Mouse (Mus musculus): Measurements from ENCODE around the gene Pck2. TPM values are rescaled to one million over a fixed set of nuclear protein-coding genes. Genes with fewer than 3 reads are reported as not detected.
A peak's percentile ranks its signal among the peaks of the same experiment; 100 is the strongest.

The Pck2 gene
- total RNA-seq (2021) = 10 to 100 TPM; 27.6 to 37.2 TPM
- long read RNA-seq, experiment 1, transcript Pck2-201 (10 exons, 3,400 nt) = major isoform, 18 of 24 reads
- long read RNA-seq, experiment 1, partial matches to known transcripts = 1 of 24 reads
- long read RNA-seq, experiment 1, other reads (novel, unspliced or antisense) = 5 of 24 reads
- long read RNA-seq, experiment 2, transcript Pck2-201 (10 exons, 3,400 nt) = major isoform, 6 of 13 reads
- long read RNA-seq, experiment 2, partial matches to known transcripts = 1 of 13 reads
- long read RNA-seq, experiment 2, other reads (novel, unspliced or antisense) = 6 of 13 reads

- peak; percentile 69 to 75 for DNase-seq (ENCODE audit: low spot score in 2 of 2)
These were observed at the start of gene Pck2 for GRCm38 (mm10) chr14:55540067-55540786. Pck2 (plus strand) TSS chr14:55540266.

GRCm38 (mm10) chr14:55490361-55491201, 49.5 kb upstream of the Pck2 start, which contains the start of gene Carmil3:
Carmil3 (plus strand) TSS chr14:55490651.
- peak; percentile 74 to 85 for DNase-seq (ENCODE audit: low spot score in 2 of 2)

- DNase-seq (ENCODE audit: low spot score in 2 of 2) = peak; percentile 61 to 65
These were observed 48.7 kb upstream of the Pck2 start for GRCm38 (mm10) chr14:55491291-55491833.

GRCm38 (mm10) chr14:55492103-55492502, 48.0 kb upstream of the Pck2 start:
- no peak for DNase-seq (ENCODE audit: low spot score in 2 of 2)

GRCm38 (mm10) chr14:55495509-55496240, 44.4 kb upstream of the Pck2 start:
- no peak for DNase-seq (ENCODE audit: low spot score in 2 of 2)

GRCm38 (mm10) chr14:55496761-55497448, 43.2 kb upstream of the Pck2 start:
- DNase-seq (ENCODE audit: low spot score in 2 of 2) = no peak

- peak; percentile 81 to 92 for DNase-seq (ENCODE audit: low spot score in 2 of 2)
These were observed 42.6 kb upstream of the Pck2 start for GRCm38 (mm10) chr14:55497449-55497821.

GRCm38 (mm10) chr14:55505612-55506011, 34.5 kb upstream of the Pck2 start:
- no peak for DNase-seq (ENCODE audit: low spot score in 2 of 2)

GRCm38 (mm10) chr14:55507801-55508200, 32.3 kb upstream of the Pck2 start:
- DNase-seq (ENCODE audit: low spot score in 2 of 2) = no peak

GRCm38 (mm10) chr14:55509540-55509939, 30.5 kb upstream of the Pck2 start:
- DNase-seq (ENCODE audit: low spot score in 2 of 2) = no peak

GRCm38 (mm10) chr14:55510125-55510731, 29.8 kb upstream of the Pck2 start, which contains the start of gene Cpne6:
Cpne6 (plus strand) TSS chr14:55510445.
- DNase-seq (ENCODE audit: low spot score in 2 of 2) = peak; percentile 54 to 65

GRCm38 (mm10) chr14:55511037-55511436, 29.0 kb upstream of the Pck2 start:
- DNase-seq (ENCODE audit: low spot score in 2 of 2) = peak; percentile 55 to 80

- no peak for DNase-seq (ENCODE audit: low spot score in 2 of 2)
These were observed 26.1 kb upstream of the Pck2 start for GRCm38 (mm10) chr14:55513927-55514326.

GRCm38 (mm10) chr14:55515846-55516245, 24.2 kb upstream of the Pck2 start:
- no peak for DNase-seq (ENCODE audit: low spot score in 2 of 2)

GRCm38 (mm10) chr14:55518897-55519296, 21.2 kb upstream of the Pck2 start:
- peak; percentile 62 to 84 for DNase-seq (ENCODE audit: low spot score in 2 of 2)

GRCm38 (mm10) chr14:55519604-55520003, 20.5 kb upstream of the Pck2 start:
- DNase-seq (ENCODE audit: low spot score in 2 of 2) = peak in 1 of 2 experiments; percentile 32

- peak; percentile 35 to 52 for DNase-seq (ENCODE audit: low spot score in 2 of 2)
These were observed 19.4 kb upstream of the Pck2 start for GRCm38 (mm10) chr14:55520451-55521361.

GRCm38 (mm10) chr14:55524062-55524461, 16.0 kb upstream of the Pck2 start:
- DNase-seq (ENCODE audit: low spot score in 2 of 2) = no peak

All from left cerebral cortex, adult 18-20 months (tissue).